Mouse (Mus musculus) ES-CJ7 (cell line): ENCODE data around the gene Sec14l1.

Source experiments
- DNase-seq: peaks from one replicate; pipeline ENCODE4 v3.0.0; 2011; ENCODE audit warnings: low read depth, low spot score

Gene Sec14l1

DNA sequence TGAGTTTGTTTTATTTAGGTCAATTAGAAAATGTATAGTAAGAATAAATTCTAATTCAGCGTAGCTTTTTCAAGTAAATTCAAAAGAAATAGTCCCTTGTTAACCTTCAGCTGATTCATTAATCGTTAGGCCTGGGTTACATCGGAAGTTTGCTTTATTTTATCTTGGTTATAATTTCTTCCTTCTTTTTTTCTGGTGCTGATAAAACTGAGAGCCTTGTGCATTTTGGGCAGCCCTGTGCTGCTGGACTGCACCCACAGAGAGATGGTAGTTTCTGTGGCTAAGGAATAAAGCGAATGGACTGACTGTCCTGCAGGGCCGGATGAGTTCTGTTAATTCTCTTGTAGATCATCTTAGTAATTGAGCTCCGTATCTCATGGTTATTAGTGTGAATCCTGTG is 37.6 kb downstream of the Sec14l1 start:
- DNase-seq = no peak

DNA sequence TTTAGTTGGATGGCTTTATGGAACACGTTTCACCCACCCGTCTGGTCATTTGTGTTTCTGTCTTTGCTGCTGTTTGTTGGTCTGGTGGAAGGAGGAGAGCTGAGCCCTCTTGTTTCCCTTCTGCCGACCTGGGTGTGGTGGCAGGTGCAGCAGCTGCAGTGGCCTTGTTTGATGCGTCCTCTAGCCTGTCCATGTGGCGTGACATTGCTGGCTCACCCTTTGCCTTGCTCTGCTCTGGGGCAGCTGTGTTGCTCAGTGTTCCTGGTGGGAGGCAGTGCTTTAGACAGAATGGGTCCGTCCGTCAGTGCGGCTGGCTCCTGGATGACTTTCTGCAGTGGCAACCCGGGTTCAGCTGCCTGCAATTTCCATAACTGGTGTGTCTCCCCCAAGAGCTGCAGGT is 38.6 kb downstream of the Sec14l1 start:
- DNase-seq = no peak

DNA sequence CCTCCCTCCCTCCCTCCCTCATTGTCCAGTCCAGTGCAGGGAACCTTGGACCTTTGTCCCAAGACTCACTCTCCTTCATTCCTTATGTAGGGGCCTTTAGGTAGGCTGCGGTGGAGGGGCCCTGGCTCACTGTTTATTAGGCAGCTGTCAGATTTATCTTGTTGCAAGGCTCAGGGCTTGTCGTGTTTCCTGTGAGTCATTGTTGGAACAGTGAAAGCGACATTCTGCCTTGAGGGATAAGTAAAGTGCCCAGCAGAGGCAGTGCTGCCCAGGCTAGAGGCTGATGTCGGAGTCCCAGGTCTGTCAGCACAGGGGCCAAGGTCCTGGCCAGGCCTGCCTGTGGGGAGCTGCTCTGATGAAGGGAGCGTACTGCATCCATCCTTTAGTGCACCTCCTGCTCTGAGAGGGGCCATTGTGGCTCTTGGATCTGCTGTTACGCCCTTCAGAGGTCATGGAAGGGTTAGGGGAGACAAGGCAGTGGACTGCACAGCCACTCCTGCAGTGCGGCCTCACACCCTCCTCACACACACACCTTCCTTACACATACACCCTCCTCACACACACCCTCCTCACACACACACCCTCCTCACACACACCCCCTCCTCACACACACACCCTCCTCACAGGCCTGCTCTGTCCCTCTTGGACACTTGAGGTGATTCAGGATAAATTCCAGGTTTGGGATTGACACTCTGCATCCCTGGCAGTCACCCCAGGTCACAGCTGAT is 39.3 kb downstream of the Sec14l1 start:
- no peak for DNase-seq

DNA sequence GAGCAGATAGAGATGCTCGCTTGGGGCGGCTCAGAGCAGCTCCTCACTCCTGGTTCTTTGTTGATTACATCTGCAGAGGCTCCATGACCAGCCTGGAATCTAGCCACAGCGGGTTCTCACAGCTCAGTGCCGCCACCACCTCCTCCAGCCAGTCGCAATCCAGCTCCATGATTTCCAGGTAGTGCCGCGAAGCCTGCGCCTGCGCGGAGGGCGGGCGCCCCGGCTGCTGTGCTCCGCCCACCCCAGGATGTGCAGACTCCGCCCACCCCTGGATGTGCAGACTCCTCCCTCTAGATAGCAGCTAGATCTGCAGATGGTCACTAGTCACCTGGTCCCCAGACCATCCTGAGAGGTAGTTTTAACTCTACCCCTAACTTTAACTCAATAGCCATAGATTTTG is 41.8 kb downstream of the Sec14l1 start:
- peak; percentile 94 for DNase-seq

DNA sequence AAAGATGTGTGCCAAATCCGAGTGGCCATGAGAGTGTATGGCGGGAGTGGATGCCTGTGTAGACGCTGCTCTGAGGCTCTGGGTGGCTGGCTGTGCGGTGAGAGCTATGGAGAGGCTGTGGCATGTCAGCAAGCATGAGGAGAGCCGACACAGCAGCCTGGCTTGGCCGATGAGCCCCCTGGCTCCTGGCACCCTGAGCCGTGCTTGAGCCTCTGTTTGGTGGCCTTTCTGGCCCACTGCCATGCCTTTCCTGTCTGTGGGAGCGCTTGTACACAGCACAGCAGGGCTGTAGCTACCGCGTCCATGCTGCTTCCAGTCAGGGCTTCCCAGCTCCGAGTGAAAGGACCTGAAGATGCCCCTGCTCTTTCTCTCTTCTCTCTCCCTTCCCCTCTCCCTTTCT is 43.4 kb downstream of the Sec14l1 start:
- DNase-seq = no peak

DNA sequence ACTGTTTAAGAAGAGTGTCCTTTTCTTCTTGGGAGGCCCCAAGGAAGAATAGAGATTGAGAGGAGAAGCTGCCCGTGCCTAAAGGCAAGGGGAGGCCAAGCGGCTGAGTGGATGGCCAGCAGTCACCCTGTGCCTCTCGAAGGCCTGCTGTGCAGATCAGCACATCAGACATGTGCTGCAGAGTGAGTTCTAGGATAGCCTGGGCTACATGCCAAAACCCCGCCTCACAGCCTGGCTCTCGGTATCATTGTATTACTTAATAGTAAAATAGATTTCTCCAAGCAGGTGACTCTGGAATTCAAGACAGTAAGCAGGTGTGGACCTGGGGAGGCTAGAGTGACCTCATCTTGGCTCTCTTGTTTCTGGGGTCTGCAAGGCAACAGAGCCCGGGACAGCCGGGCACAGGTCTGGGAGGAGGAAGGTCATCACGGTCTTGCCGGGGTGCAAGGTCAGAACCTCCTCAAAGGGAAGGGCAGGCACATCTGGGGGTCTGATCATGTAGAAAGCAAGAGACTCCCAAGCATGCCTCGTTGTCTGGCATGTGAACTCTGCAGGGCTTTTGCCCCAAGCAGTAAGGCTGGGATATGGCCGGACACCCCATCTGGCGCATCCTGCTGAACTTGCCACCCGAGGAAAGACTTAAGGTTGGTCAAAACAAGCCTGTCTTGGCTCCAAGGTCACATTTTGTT is 44.4 kb downstream of the Sec14l1 start:
- no peak for DNase-seq

DNA sequence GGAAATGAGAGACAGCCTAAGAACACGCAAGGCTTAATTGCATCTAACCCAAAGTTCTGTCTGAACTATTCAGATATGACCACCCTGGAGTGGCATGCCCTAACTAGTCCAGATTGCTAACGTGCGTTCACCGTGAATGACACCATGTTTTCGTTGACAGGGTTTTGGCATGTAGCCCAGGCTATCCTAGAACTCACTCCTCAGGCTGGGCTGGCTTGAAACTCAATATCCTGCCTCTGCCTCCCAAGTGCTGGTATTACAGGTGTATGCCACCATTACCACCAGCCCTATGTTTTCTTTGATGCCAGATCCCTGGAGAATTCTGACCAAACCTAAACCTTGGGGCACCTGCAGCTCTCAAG is 45.0 kb downstream of the Sec14l1 start:
- no peak for DNase-seq

DNA sequence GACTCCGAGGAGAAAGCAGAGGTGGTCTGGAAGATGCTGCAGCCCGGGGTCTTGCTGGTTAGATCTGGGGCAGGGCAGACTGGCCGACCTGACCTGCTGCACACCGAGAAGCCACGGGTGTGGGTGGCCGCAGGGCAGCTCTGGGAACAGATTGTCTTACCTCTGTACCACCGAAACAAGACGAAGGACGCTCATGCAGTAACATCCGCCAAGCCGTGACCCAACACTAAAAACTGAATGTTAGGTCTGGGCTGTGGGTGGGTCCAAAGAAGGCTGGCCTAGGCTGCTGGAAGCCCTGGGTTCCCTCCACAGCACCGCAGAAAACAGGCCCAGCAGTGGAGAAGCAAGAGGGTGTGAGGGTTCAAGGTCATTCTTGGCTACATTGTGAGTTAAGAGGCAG is 45.8 kb downstream of the Sec14l1 start:
- no peak for DNase-seq

DNA sequence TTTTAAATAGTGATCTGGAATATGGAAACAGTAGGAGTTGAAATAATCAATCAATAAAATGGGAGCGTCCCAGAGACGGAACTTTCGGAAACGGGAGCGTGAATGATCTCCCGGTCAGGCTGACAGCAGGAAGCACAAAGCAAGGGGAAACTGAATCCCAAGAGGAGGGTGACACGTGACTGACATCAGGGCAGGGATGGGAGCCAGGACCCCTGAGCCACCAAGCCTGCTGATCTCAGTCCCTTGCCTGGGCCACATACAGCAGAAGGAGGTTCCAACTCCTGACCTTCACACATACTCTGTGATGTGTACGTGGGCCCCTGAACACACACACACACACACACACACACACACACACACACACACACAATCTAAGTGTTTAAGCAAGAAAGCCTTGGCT is 46.6 kb downstream of the Sec14l1 start:
- no peak for DNase-seq

DNA sequence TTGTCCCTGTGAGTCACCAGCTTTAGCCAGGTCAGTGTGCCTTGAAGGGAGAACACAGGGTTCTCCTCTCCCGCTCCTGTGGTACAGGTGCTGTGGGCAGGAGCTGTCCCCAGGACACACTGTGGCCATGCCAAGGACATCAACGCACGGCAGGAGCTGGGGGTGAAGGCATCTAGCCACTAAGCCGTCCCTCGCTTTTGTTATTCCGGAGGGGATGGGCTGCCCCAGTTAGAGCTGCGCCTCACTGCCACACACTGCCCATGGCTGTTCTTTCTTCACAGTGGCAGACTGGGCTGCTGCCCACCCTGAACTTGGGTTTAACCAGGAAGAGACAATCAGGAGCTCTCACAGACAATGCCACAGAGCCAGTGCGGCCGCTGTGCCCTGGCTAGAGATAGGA is 48.1 kb downstream of the Sec14l1 start:
- no peak for DNase-seq

DNA sequence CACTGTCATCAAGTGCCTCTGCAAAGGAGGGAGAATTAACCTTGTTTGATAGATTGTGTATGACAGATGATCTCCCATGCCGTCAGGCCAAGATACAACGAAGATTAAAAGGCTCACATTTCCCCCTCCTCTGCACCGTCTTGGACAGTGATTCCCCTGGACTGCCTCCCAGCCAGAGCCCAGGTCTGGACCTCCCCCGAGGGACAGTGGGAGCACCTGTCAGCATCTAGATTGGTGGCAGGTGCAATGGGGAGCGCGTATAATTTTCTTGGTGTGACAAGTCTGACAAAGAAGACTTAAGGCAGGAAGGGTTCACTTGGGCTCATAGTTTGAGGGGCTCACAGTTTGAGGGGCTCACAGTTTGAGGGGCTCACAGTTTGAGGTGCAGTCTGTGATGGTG is 48.8 kb downstream of the Sec14l1 start:
- DNase-seq = no peak

DNA sequence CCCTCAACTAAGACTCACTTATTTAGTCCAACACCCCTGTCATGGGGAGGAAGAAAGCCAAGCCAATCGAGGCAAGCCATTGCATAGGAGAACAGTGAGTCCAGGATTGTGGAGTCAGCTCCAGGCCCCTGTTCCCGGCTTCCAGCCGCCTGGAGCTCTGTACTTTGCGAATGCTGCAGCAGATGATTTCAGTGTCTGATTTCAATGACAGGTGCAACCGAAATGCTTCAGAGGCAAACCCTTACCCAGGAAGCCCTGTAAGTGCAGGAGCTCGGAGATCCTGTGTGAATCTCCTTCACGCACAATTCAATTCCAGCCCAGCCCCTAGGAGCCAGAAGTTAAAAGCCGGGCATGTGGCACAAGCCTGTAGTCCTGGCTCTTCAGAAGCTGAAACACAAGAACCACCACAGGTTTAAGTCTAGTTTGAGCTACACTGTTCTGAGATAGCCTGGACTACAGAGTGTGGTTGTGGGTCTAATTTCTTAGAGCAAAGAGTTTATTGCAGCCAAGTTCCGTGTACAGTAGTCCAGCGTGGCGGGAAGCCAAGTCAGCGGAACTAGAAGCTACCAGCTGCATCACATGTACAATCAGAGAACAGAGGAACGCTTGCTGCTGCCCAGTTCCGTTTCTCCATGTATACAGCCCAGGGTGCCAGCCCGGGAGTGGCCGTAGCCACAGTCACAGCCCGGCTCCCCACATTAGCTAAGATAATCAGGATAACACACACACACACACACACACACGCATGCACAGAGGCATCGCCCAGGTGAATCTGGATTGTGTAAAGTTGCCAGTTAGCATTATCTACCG is 53.5 kb downstream of the Sec14l1 start:
- no peak for DNase-seq

DNA sequence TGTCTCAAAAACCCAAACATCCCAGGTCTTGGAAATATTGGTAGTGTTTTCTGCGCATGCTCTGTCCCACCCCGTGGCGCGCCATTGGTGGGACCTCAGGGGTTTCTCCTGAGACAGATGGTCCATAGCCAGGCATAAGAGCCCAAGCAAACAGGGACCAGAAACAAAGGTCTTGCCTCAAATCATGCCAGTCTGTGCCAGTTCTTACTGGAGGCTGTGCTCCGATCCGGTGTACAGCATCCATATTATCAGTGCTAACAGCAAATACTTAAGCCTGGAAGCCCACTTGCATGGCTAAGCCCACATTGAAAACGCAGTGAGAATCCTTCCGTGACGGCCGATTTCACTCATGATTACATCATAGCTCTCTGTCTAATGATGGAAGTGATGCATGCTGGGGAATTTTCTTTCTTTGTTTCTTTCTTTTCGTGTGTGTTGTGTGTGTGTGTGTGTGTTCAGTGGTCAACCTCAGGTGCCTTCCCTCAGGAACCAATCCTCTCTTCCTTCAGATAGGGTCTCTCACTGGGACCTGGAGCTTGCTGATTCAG is 54.2 kb downstream of the Sec14l1 start:
- DNase-seq = no peak

DNA sequence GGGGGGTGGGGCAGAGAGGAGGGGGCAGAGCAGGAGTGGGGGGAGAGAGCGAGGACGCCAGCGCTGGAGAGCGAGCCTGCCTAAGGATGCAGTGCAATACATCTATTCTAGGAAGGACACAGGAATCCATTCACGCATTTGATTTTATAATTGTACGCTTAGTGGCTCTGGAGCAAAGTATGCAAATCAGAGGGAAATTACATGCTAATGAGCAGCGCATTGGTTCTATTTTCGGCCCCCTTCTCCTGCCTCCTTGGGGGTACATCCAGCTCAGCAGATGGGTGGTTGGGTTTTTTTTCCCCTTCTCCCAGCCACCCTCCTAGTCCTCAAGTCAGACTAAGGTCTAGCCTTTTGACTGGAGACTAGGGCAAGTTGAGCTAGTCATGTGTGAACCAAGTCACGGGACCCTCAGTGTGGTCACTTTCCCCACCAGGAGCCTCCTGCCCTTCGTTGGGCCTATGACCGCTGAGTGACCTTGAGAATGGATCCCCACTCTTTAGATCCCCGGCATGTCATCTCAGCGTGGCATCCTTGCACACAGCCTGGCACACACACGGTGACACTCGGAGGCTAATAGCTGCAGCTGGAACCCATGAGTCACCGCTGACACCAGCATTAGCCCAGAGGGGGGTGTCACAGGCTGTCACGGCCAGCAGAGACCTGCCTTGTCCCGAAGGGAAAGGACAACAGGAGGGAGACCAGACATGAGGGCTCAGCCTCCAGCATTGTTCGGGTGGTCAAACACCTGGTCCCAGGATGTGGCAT is 55.0 kb downstream of the Sec14l1 start:
- DNase-seq = no peak

DNA sequence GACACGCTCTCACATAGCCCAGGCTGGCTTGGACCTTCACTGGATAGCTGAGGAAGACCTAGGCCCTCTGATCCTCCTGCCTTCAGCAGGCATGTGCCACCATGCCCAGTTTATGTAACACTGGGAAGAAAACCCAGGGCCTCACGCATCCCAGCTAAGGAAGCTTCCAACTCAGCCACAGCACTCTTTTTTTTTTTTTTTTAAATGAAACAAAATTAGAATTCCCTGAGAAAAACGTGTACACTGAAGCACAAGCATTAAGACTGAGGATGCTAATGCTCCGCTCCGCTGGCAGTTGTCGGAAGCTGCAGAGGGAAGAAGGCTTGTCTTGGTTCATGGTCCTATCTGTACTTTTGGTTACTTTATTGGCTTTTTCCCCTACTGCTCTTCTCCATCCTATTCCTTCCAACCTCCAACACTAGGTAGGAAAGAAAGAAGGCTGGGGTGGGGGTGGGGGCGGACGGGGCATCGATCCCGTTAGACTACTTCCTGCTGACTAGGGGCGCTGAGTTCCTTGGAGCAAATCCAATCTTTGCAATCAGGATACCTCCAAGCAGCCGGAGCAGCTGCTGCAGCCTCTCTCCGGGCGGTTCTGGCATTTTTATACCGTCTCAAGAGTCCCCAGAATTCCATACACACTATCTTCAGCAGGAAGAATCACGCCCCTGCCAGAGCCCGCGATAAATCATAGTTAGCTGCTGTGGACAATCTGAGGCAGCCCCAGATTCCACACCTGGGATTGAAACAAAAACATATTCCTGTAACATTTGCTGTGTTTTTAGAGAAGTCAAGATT is 59.3 kb downstream of the Sec14l1 start:
- DNase-seq = no peak

DNA sequence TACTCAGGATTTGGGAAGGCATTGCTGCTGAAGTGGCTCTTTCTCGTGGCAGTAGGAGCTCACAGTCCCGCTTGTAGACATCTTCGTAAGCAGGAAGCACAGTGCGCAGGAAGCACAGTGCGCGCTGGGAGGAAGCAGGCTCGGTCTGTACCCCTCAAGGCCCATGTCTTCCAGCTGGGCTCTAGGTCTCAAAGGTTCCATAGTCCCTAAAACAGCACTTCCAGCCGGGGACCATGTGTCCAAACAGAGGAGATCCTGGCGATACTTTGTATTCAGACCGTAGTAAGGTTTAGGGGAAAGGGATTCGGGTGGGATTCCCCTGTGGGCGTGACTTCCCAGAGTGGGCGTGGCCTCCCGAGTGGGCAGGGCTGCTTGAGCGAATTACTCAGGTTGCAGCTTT is 60.0 kb downstream of the Sec14l1 start:
- DNase-seq = peak; percentile 80

DNA sequence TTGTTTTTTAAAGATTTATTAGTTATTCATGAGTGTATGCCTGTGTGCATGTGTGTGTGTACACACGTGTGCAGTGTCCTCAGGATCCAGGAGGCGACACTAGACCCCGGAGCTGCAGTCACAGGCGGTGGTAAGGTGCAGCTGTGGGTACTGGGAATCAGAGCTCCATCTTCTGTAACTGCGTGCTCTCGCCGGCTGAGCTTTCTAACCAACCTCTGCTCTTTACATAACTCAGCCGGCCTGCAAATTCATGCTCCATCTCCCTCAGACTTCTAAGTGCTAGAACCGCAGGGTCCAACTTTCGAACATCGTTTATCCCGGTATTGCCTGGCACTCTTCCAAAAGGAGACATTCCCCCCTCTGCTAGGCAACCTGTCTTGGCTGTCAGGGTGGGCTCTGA is 60.5 kb downstream of the Sec14l1 start:
- no peak for DNase-seq

DNA sequence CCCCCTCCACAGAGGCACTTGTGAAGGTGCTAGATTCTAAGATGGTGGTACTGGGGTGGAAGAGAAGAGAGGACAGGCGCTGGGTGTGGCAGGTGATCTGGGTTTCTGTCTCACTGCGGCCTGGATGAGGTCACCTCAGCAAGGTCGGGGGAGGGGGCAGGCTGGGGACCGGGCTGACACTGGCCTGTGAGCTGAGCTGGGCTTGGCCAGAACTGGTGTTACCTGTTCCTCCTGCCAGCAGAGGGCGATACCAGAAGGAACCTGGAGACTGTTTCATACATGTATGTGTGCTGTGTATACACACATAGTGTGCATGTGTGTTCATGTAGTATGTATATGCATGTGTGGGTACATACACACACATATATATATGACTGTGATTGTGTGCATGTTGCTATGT is 61.3 kb downstream of the Sec14l1 start:
- peak; percentile 80 for DNase-seq

DNA sequence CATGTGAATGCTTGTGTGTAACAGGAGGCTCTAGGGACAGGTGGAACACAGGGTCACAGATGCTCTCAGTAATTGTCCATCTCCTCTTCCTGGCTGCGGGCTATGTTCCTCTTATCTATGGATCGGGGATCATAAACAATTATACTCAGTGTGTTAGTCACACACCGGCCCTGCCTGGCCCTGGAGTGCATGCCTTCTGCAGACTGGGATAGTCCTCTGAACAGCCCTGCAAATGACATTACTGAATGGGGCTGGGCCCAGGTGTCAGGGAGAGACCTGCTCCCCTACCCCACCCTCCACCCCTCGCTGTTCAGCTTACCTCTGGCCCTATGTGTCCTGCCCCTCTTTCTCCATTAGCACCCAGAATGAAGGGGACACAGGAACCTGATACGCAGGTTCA is 61.9 kb downstream of the Sec14l1 start:
- DNase-seq = no peak

DNA sequence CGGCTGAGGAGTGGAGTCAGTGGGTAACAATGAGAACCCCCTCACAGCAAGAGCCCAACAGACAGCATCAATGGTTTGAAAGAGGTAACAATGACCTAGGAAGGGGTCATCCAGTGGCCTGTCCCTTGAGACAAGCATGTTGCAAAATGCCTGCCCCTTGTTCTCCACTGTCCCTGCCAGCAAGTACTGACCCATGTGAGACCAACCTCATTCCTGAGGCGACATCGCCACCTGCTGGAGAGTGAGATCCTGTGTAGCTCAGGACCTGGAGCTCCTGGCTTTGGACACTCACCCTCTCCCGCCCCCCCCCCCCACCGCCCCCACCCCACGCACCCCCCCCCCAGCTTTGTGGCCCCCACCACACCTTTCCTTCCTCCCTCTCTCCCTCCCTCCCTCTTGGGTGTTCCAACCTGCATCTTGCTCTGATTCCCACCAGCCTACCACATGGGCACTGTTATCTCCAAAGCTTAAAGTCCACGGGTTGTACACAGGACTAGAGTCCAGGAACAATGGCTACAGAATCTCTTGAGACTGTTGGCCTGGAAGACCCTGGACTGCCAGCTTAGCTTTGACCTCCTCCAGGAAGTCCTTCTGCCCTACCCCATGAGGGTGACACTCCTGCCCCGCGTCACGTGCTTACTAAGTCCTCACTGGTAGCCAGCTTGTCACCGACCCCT is 62.5 kb downstream of the Sec14l1 start:
- DNase-seq = peak; percentile 86
